Mouse (Mus musculus) megakaryocyte, embryonic 14.5 days (primary cell): Measurements from ENCODE around the gene Gm9857. TPM values are rescaled to one million over a fixed set of nuclear protein-coding genes. Genes with fewer than 3 reads are reported as not detected.
A peak's percentile ranks its signal among the peaks of the same experiment; 100 is the strongest.

Experiments used
- H3K27me3 ChIP-seq: replicated peaks from 2 replicates; pipeline ENCODE3; 2012; ENCODE audit warnings: inconsistent platforms
- H3K36me3 ChIP-seq: replicated peaks from 2 replicates; pipeline ENCODE3; 2012; ENCODE audit warnings: low read length, inconsistent platforms, mixed read lengths
- H3K4me1 ChIP-seq: 2 replicates; pipeline ENCODE4 v1.6.1; 2012; ENCODE audit warnings: inconsistent platforms
- H3K4me3 ChIP-seq: replicated peaks from 2 replicates; pipeline ENCODE3; 2012; ENCODE audit warnings: moderate library complexity, mild to moderate bottlenecking, inconsistent platforms
- H3K9me3 ChIP-seq: 2 replicates; pipeline ENCODE4 v1.6.1; 2012; ENCODE audit warnings: inconsistent platforms
- FLI1 ChIP-seq: IDR thresholded peaks from 2 replicates; pipeline ENCODE4 v1.6.1; 2012; ENCODE audit warnings: low read length, inconsistent platforms, mixed read lengths
- GATA1 ChIP-seq: IDR thresholded peaks from 3 replicates; pipeline ENCODE4 v1.6.1; 2012; ENCODE audit warnings: mixed read lengths, low read length, inconsistent platforms, borderline replicate concordance
- polyA plus RNA-seq: library from polyadenylated mRNA; stranded (reverse); fragments of >175 nt; gene quantifications from 2 replicates; pipeline ENCODE4 v1.2.3, GENCODE M21; 2012; ENCODE audit warnings: low replicate concordance; ENCODE audit not compliant: insufficient read depth

Gm9857 gene
- polyA plus RNA-seq, 1 experiment: not detected

DNA sequence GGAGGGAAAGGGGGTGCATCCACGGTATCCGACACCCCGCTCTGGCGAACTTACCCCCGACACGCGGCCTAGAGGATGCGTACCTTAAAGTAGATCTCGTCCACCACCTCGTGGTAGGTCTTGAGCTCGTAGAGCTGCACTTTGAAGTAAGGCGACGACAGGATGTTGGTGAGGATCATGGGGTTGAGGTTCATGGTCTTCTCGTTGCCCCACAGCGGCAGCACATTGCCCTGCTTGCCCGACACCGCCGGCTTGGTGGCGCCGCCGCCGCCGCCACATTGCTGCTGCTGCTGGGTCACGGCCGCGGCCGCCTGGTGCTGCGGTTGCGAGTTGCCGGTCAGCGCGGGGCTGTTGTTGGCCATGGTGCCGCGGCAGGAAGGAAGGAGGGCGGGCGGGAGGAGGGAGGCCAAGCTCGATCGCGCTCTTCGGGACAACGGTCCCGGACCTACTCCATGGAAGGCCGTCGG is 29.1 kb downstream of the Gm9857 start:
- H3K9me3 ChIP-seq: no peaks in the 10 kb centered on the region
- peaks cover 39% of the 10 kb centered on the region for H3K4me1 ChIP-seq
- H3K4me3 ChIP-seq: peak overlapping the region; percentile 99
- TF ChIP-seq GATA1: no peak
- no peak for TF ChIP-seq FLI1
- no peaks in the 10 kb centered on the region for H3K27me3 ChIP-seq
- peaks cover 33% of the 10 kb centered on the region for H3K36me3 ChIP-seq

DNA sequence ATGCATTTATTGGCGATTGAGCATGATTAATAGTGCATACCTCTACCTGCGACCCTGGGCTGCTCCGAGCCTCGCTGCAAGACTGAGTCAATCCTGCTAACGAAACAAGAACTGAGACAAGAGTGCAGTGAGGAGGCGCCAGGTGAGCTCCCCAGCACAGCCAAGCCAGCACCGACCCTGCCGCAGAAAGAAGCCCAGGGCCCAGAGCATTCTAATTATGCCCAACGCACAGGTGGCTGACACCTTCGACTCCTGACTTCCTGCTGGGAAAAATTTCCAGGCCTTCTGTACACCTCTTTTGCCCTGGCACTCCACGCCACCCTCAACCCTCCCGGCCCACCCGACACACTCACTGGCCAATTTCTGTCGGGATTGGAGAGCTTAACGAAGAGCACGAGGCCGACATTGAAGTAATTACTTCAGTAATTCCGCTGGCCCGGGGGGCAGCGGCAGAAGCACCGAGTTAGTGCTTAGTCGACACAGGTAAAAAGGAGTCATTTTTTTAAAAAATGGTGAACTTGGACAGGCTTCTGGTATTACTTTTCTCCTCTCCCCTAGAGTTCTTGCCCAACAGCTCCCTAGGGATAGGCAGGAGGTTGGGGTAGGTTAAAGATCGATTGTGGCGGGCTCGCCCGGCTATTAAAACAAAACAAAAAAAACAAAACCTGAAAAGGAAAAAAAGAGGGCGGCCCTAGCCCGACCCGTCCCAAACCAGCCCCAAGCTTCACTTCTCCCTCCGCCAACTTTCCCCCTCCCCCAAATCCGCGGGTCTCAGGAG is 29.8 kb downstream of the Gm9857 start:
- peaks cover 38% of the 10 kb centered on the region for H3K4me1 ChIP-seq
- H3K4me3 ChIP-seq: peak overlapping the region; percentile 99
- TF ChIP-seq GATA1 (no peak), FLI1 (no peak)
- H3K9me3 ChIP-seq: no peaks in the 10 kb centered on the region
- peaks cover 39% of the 10 kb centered on the region for H3K36me3 ChIP-seq
- no peaks in the 10 kb centered on the region for H3K27me3 ChIP-seq

DNA sequence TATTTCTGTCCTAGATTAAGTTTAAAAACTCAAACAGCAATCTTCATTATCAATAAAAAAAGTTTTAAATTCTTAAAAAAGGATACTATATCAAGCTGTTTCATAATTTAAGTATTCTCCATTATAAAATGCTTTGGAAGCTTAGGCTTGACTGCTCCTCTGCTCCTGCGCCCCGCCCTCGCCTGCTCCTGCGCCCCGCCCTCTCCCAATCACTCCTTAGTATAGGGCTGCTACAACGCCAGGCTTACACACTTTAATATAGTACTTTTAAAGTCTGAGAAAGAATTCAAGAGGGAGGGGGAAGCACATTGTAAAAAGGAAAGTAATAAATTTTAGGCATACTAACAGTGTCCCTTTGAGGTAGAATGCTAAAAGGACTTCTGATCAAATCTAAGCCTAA is 37.3 kb downstream of the Gm9857 start:
- Histone ChIP-seq H3K9me3 (no peaks in the 10 kb centered on the region), H3K4me3 (no peak overlapping the region), H3K27me3 (no peaks in the 10 kb centered on the region), H3K4me1 (peaks cover 55% of the 10 kb centered on the region), H3K36me3 (peaks cover 85% of the 10 kb centered on the region)
- TF ChIP-seq FLI1: no peak
- no peak for TF ChIP-seq GATA1

DNA sequence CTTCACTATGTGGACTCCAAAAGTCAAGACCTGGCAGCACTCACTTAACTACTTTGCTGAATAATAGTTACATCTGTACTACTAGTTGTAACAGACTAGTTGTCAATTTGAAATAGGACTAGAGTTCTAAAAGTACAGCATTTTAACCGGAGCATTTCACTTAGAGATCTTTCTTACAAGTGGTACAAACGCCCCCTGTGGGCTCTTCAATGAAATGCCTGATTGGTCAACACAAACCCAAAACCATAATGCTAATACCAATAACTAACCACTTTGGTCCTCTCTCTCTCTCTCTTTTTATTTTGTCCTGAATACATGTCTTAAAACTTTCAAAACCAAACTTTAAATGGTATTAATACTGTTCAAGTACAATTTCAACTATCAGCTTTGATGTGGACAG is 38.2 kb downstream of the Gm9857 start:
- Histone ChIP-seq H3K27me3 (no peaks in the 10 kb centered on the region), H3K36me3 (peaks cover 76% of the 10 kb centered on the region)

DNA sequence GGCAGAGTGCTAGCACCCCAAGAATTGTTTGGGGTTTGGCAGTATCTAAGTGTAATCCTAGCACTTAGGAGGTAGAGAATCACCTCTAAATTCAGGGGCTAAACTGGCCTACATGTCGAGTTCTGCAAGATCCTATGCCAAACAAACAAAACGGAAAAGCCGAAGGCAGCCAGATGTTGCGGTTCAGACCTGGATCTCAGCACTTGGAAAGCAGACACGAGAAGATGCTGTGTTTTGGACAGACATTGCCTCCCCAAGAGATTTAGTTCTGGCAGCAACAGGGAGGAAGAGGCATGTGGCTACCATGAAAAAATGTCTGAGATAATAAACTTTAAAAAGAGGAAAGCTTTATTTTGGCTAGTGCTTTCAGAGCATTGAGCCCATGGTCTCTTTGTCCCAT is 39.6 kb downstream of the Gm9857 start:
- Histone ChIP-seq H3K9me3 (no peaks in the 10 kb centered on the region), H3K27me3 (no peaks in the 10 kb centered on the region), H3K4me3 (no peak overlapping the region), H3K36me3 (peaks cover 62% of the 10 kb centered on the region), H3K4me1 (peaks cover 50% of the 10 kb centered on the region)
- TF ChIP-seq FLI1: no peak
- TF ChIP-seq GATA1: no peak

More for the DNA sequence above, 38.2 kb downstream of the Gm9857 start:
- TF ChIP-seq GATA1 (no peak), FLI1 (no peak)
- H3K4me1 ChIP-seq: peaks cover 52% of the 10 kb centered on the region
- no peaks in the 10 kb centered on the region for H3K9me3 ChIP-seq
- H3K4me3 ChIP-seq: no peak overlapping the region

DNA sequence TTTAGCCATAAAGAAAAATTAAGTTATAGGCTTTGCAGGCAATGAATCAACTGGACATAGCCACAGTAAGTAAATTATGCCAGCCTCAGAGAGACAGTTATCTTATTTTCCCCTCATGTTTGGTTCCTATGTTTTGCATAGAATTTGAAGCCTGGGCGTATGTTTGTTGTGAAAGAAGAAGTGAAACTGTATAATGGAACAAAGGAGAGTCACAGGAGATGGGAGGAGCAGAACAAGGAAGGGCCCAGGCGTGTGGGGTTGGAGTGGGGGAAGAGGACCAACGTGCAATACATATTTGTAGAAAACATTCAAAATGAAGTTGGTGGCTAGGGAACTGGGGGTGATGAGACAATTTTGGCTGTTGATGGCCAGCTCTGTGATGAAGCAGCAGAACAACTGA is 40.1 kb downstream of the Gm9857 start:
- no peak overlapping the region for H3K4me3 ChIP-seq
- peaks cover 50% of the 10 kb centered on the region for H3K4me1 ChIP-seq
- H3K36me3 ChIP-seq: peaks cover 57% of the 10 kb centered on the region
- no peaks in the 10 kb centered on the region for H3K27me3 ChIP-seq
- TF ChIP-seq GATA1: no peak
- no peak for TF ChIP-seq FLI1
- H3K9me3 ChIP-seq: no peaks in the 10 kb centered on the region

DNA sequence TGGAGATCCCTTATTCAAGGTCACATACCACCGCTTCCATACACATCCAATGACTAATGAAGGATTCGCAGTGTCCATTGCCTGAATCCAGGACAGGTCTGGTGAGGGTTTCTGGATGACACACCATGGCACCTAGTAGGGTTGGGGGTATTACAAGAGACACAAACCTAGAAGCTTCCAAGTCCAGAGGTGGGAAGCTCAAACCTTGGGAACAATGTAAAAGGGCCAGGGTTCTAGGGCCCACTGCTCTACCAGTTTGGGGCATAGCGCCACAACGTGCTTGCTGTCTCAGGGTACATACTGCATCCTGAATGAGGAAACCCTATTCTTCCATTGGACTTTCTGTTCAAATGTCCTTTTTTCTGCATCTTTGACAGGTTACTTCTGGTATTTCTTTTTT is 41.6 kb downstream of the Gm9857 start:
- peaks cover 42% of the 10 kb centered on the region for H3K36me3 ChIP-seq
- TF ChIP-seq GATA1 (no peak), FLI1 (no peak)
- H3K4me3 ChIP-seq: no peak overlapping the region
- H3K9me3 ChIP-seq: no peaks in the 10 kb centered on the region
- peaks cover 42% of the 10 kb centered on the region for H3K4me1 ChIP-seq
- no peaks in the 10 kb centered on the region for H3K27me3 ChIP-seq

DNA sequence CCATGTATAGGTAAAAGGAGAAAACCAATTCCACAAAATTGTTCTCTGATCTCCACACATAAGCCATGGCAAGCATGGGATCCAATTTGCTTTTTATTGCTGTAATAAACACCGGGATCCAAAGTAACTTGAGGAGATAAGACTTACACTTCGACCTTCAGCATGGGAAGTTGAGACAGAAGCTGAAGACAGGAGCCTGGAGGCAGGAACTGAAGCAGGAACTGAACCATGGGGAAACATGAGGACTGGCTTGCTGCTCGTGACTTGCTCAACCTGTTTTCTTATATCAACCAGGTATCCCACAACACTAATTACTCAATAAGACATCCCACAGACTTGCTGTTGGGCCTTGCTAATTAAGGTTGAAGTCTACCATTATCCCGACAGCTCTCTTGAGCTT is 47.3 kb downstream of the Gm9857 start:
- Histone ChIP-seq H3K36me3 (no peaks in the 10 kb centered on the region), H3K27me3 (no peaks in the 10 kb centered on the region), H3K4me1 (peaks cover 3% of the 10 kb centered on the region; the same call in 1 of the 2 replicates), H3K4me3 (no peak overlapping the region), H3K9me3 (no peaks in the 10 kb centered on the region)
- TF ChIP-seq GATA1 (no peak), FLI1 (no peak)

DNA sequence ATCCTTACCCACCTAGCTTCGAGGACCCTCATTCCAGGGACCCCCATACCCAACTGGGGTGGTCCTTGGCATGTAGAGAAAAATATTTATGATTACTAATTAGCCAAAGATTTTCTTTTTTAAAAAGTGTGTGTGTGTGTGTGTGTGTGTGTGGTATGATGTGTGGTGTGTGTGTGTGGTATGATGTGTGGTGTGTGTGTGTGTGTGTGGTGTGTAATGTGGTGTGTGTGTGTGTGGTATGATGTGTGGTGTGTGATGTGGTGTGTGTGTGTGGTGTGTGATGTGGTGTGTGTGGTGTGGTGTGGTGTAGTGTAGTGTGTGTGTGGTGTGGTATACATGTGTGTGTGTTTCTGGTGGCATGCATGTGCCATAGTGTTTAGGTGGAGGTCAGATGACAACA is 48.2 kb downstream of the Gm9857 start:
- no peaks in the 10 kb centered on the region for H3K36me3 ChIP-seq
- peaks cover 11% of the 10 kb centered on the region for H3K4me1 ChIP-seq
- H3K27me3 ChIP-seq: no peaks in the 10 kb centered on the region
- H3K4me3 ChIP-seq: no peak overlapping the region
- no peak for TF ChIP-seq GATA1
- H3K9me3 ChIP-seq: no peaks in the 10 kb centered on the region

Other genes starting within 250 kb of the Gm9857 start
- 1.3 and 2.2 TPM in 2 replicates for gene Gpsm2, start 218.1 kb downstream of the Gm9857 start, polyA plus RNA-seq
- not detected in 2 replicates for gene Aknad1, start 200.8 kb downstream of the Gm9857 start, polyA plus RNA-seq
- 4.2 and 9.1 TPM in 2 replicates for gene Stxbp3, start 99.9 kb downstream of the Gm9857 start, polyA plus RNA-seq
- 0.04 TPM in 1 of 2 replicates, not detected in the other for gene Fndc7, start 50.4 kb downstream of the Gm9857 start, polyA plus RNA-seq
- 34.3 and 74.4 TPM in 2 replicates for gene Prpf38b, start 28.7 kb downstream of the Gm9857 start, polyA plus RNA-seq
- gene Henmt1, start 572 bp downstream of the Gm9857 start, polyA plus RNA-seq: not detected in 2 replicates
- 0.28 and 0.58 TPM in 2 replicates for gene Fam102b, start 87.2 kb upstream of the Gm9857 start, polyA plus RNA-seq
- gene Slc25a54, start 140.0 kb upstream of the Gm9857 start, polyA plus RNA-seq: not detected in 2 replicates
- 6.3 and 10.0 TPM in 2 replicates for gene Slc25a24, start 182.7 kb upstream of the Gm9857 start, polyA plus RNA-seq